Mouse (Mus musculus) G1E (cell line): ENCODE results near the gene Sh3bp4. TPM values are rescaled to one million over a fixed set of nuclear protein-coding genes. Genes with fewer than 3 reads are reported as not detected.

Experiments
- ATAC-seq: 2 replicates; pipeline ENCODE4 v1.8.0; 2016; ENCODE audit warnings: mild to moderate bottlenecking; ENCODE audit not compliant: insufficient number of reproducible peaks, poor library complexity, low FRiP score, severe bottlenecking; ENCODE audit errors: extremely low read depth
- DNase-seq: peaks from one replicate; pipeline ENCODE4 v3.0.0; 2012; ENCODE audit warnings: low spot score
- H3K27me3 ChIP-seq: 2 replicates; pipeline ENCODE4 v1.6.1; 2012; ENCODE audit warnings: mild to moderate bottlenecking, low read length, inconsistent platforms; ENCODE audit not compliant: insufficient read depth
- H3K36me3 ChIP-seq: replicated peaks from 2 replicates; pipeline ENCODE3; 2012; ENCODE audit warnings: mild to moderate bottlenecking, inconsistent platforms
- H3K4me1 ChIP-seq: 2 replicates; pipeline ENCODE4 v1.6.1; 2012; ENCODE audit warnings: low read depth, low read length, inconsistent platforms, mixed read lengths; ENCODE audit not compliant: insufficient read depth
- H3K4me3 ChIP-seq: 2 replicates; pipeline ENCODE4 v1.5.1; 2012; ENCODE audit warnings: low read depth, mild to moderate bottlenecking, inconsistent platforms, low read length, moderate library complexity, mixed read lengths
- H3K9me3 ChIP-seq: replicated peaks from 2 replicates; pipeline ENCODE4 v1.6.1; 2012; ENCODE audit warnings: inconsistent platforms
- CTCF ChIP-seq: IDR thresholded peaks from 2 replicates; pipeline ENCODE4 v1.5.1; 2012; ENCODE audit warnings: low read depth, low read length, inconsistent platforms, mixed read lengths
- GATA1 ChIP-seq: IDR thresholded peaks from 2 replicates; pipeline ENCODE4 v1.6.1; 2012; ENCODE audit warnings: borderline replicate concordance, low read length, inconsistent platforms, mixed read lengths
- GATA2 ChIP-seq: IDR thresholded peaks from 2 replicates; pipeline ENCODE4 v1.6.1; 2012; ENCODE audit warnings: low read depth, low read length, inconsistent platforms, borderline replicate concordance
- POLR2AphosphoS5 ChIP-seq: IDR thresholded peaks from 2 replicates; pipeline ENCODE4 v1.6.1; 2012; ENCODE audit warnings: low read depth, low read length, inconsistent platforms; ENCODE audit not compliant: insufficient replicate concordance
- TAL1 ChIP-seq: conservative IDR thresholded peaks from 2 replicates; pipeline ENCODE4 v1.6.1; 2012; ENCODE audit warnings: low read depth, low read length, inconsistent platforms, mixed read lengths
- polyA plus RNA-seq: library from polyadenylated mRNA; stranded (reverse); fragments of >175 nt; gene quantifications from 2 replicates; pipeline ENCODE4 v1.2.3, GENCODE M21; 2012
- total RNA-seq, 2 experiments: library from RNA; stranded (forward) in 1 of 2; stranded (reverse) in 1 of 2; fragments of 200-1000 nt in 1 of 2; fragments of >200 nt in 1 of 2; fragmentation: Nextera tagmentation in 1 of 2; gene quantifications; 2 replicates each; pipeline ENCODE4 v1.2.3; 2014 to 2017

The Sh3bp4 gene
- total and polyA plus RNA-seq, 3 experiments: not detected

GRCm38 (mm10) chr1:89105891-89106830, 35.9 kb downstream of the Sh3bp4 start:
- H3K4me3 ChIP-seq: no peak overlapping the region
- H3K4me1 ChIP-seq: no peaks in the 10 kb centered on the region
- TF ChIP-seq TAL1 (no peak), CTCF (no peak), GATA1 (no peak), GATA2 (no peak), POLR2AphosphoS5 (no peak)
- no peaks in the 10 kb centered on the region for H3K36me3 ChIP-seq
- ATAC-seq: no peak
- peaks cover 88% of the 10 kb centered on the region for H3K9me3 ChIP-seq
- DNase-seq: no peak
- no peaks in the 10 kb centered on the region for H3K27me3 ChIP-seq

- ATAC-seq (no peak), DNase-seq (no peak)
- no peaks in the 10 kb centered on the region for H3K4me1 ChIP-seq
- H3K4me3 ChIP-seq: no peak overlapping the region
- H3K9me3 ChIP-seq: peaks cover 97% of the 10 kb centered on the region
- H3K27me3 ChIP-seq: no peaks in the 10 kb centered on the region
- TF ChIP-seq CTCF (no peak), POLR2AphosphoS5 (no peak), TAL1 (no peak), GATA2 (no peak)
- no peaks in the 10 kb centered on the region for H3K36me3 ChIP-seq
These were observed 37.3 kb downstream of the Sh3bp4 start for GRCm38 (mm10) chr1:89107466-89107865.

- H3K9me3 ChIP-seq: peaks cover 96% of the 10 kb centered on the region
- no peaks in the 10 kb centered on the region for H3K27me3 ChIP-seq
- DNase-seq: no peak
- no peaks in the 10 kb centered on the region for H3K36me3 ChIP-seq
- no peak overlapping the region for H3K4me3 ChIP-seq
- no peaks in the 10 kb centered on the region for H3K4me1 ChIP-seq
- ATAC-seq: no peak
- TF ChIP-seq GATA1 (no peak), TAL1 (no peak), CTCF (no peak), POLR2AphosphoS5 (no peak), GATA2 (no peak)
These were observed 38.2 kb downstream of the Sh3bp4 start for GRCm38 (mm10) chr1:89108340-89108896.

GRCm38 (mm10) chr1:89109767-89110166, 39.6 kb downstream of the Sh3bp4 start:
- no peaks in the 10 kb centered on the region for H3K36me3 ChIP-seq
- TF ChIP-seq GATA1 (no peak), POLR2AphosphoS5 (no peak), CTCF (no peak), TAL1 (no peak), GATA2 (no peak)
- no peaks in the 10 kb centered on the region for H3K4me1 ChIP-seq
- peaks cover 95% of the 10 kb centered on the region for H3K9me3 ChIP-seq
- H3K27me3 ChIP-seq: no peaks in the 10 kb centered on the region
- DNase-seq (no peak), ATAC-seq (no peak)
- H3K4me3 ChIP-seq: no peak overlapping the region

GRCm38 (mm10) chr1:89110767-89111534, 40.7 kb downstream of the Sh3bp4 start:
- Histone ChIP-seq H3K9me3 (peaks cover 95% of the 10 kb centered on the region), H3K4me3 (no peak overlapping the region), H3K36me3 (no peaks in the 10 kb centered on the region), H3K4me1 (no peaks in the 10 kb centered on the region), H3K27me3 (no peaks in the 10 kb centered on the region)
- ATAC-seq (no peak), DNase-seq (no peak)
- TF ChIP-seq CTCF: no peak
- TF ChIP-seq GATA2: no peak
- TF ChIP-seq POLR2AphosphoS5: no peak
- TF ChIP-seq GATA1: no peak
- TF ChIP-seq TAL1: no peak

GRCm38 (mm10) chr1:89112544-89112943, 42.3 kb downstream of the Sh3bp4 start:
- DNase-seq: no peak
- Histone ChIP-seq H3K4me1 (no peaks in the 10 kb centered on the region), H3K27me3 (no peaks in the 10 kb centered on the region; the same call in 1 of the 2 replicates), H3K36me3 (no peaks in the 10 kb centered on the region), H3K9me3 (peaks cover 95% of the 10 kb centered on the region), H3K4me3 (no peak overlapping the region)
- no peak for TF ChIP-seq GATA2
- TF ChIP-seq GATA1: no peak
- TF ChIP-seq TAL1: no peak
- TF ChIP-seq CTCF: no peak
- TF ChIP-seq POLR2AphosphoS5: no peak
- ATAC-seq: no peak
